Comparison of ENCODE assay signal across 33 mouse cellular contexts in genomic region chr5:98380360-98380759, GRCm38 (mm10). TPM values are rescaled to one million over a fixed set of nuclear protein-coding genes. Genes with fewer than 3 reads are reported as not detected.
"Had no signal": no experiment of that assay in that cellular context is flagged by ENCODE, and none has a peak within 500 bp of the region (broad histone marks: within the 10 kb centered on the region; RNA-seq: fewer than 3 reads in every experiment).

No protein-coding gene starts in this region.

- H3K4me3 ChIP-seq: left cerebral cortex, adult 2 months; limb, embryonic 10.5 days; limb, embryonic 12.5 days; limb, embryonic 13.5 days; limb, embryonic 15.5 days; liver, embryonic 12.5 days; liver, embryonic 13.5 days; liver, embryonic 15.5 days; lung, embryonic 15.5 days; megakaryocyte, embryonic 14.5 days; midbrain, embryonic 10.5 days; midbrain, embryonic 15.5 days; myocyte; neural tube, embryonic 12.5 days had no signal

- H3K27me3 ChIP-seq: limb, embryonic 12.5 days; limb, embryonic 15.5 days; liver, embryonic 12.5 days; liver, embryonic 13.5 days; liver, embryonic 15.5 days; lung, embryonic 15.5 days; megakaryocyte, embryonic 14.5 days; midbrain, embryonic 15.5 days; neural tube, embryonic 12.5 days had no signal

- H3K36me3 ChIP-seq: limb, embryonic 10.5 days; limb, embryonic 12.5 days; limb, embryonic 13.5 days; limb, embryonic 15.5 days; liver, embryonic 12.5 days; liver, embryonic 13.5 days; liver, embryonic 15.5 days; lung, embryonic 15.5 days; midbrain, embryonic 10.5 days; midbrain, embryonic 15.5 days; neural tube, embryonic 12.5 days had no signal

- H3K4me1 ChIP-seq: limb, embryonic 13.5 days; limb, embryonic 15.5 days; liver, embryonic 12.5 days; liver, embryonic 13.5 days; liver, embryonic 15.5 days; lung, embryonic 15.5 days; megakaryocyte, embryonic 14.5 days; midbrain, embryonic 10.5 days; midbrain, embryonic 15.5 days had no signal

- ATAC-seq: liver, embryonic 12.5 days; liver, postnatal 0 days; lung, postnatal 0 days; midbrain, embryonic 15.5 days; midbrain, embryonic 16.5 days had no signal

- H3K4me2 ChIP-seq: limb, embryonic 12.5 days; limb, embryonic 13.5 days; limb, embryonic 15.5 days; liver, embryonic 11.5 days; liver, embryonic 12.5 days; liver, embryonic 13.5 days; liver, embryonic 15.5 days; lung, embryonic 14.5 days; lung, embryonic 15.5 days; midbrain, embryonic 11.5 days; midbrain, embryonic 15.5 days; neural tube, embryonic 12.5 days had no signal

- H3K27ac ChIP-seq: left cerebral cortex, adult 2 months; limb, embryonic 10.5 days; limb, embryonic 12.5 days; limb, embryonic 13.5 days; limb, embryonic 15.5 days; liver, embryonic 12.5 days; liver, embryonic 13.5 days; liver, embryonic 14.5 days; liver, embryonic 15.5 days; lung, embryonic 15.5 days; macrophage; midbrain, embryonic 10.5 days; midbrain, embryonic 15.5 days; neural tube, embryonic 12.5 days had no signal

- DNase-seq: left cerebral cortex, postnatal 4 days; liver; liver, embryonic 13.5 days; liver, postnatal 0 days; lung, adult 18-20 months; lung, adult 2 months; lung, embryonic 14.5 days; lung, postnatal 10 days; lung, postnatal 14 days; lung, postnatal 36 days; lung, postnatal 4 days; midbrain, embryonic 14.5 days had no signal

- H3K9me3 ChIP-seq: limb, embryonic 10.5 days; limb, embryonic 12.5 days; limb, embryonic 13.5 days; limb, embryonic 15.5 days; liver, embryonic 12.5 days; liver, embryonic 13.5 days; liver, embryonic 15.5 days; lung, embryonic 15.5 days; midbrain, embryonic 10.5 days; midbrain, embryonic 15.5 days; neural tube, embryonic 12.5 days had no signal

- H3K9ac ChIP-seq: limb, embryonic 12.5 days; limb, embryonic 13.5 days; limb, embryonic 15.5 days; liver, embryonic 12.5 days; liver, embryonic 13.5 days; liver, embryonic 14.5 days; liver, embryonic 15.5 days; liver, postnatal 0 days; lung, embryonic 14.5 days; lung, embryonic 15.5 days; midbrain, embryonic 15.5 days; neural tube, embryonic 12.5 days had no signal

RNA-seq across cellular contexts. Expression of gene Cfap299, which starts 51.3 kb away (rescaled TPM):
- polyA plus RNA-seq: liver, adult 2 months; liver, embryonic 12.5 days; liver, embryonic 14.5 days; liver, embryonic 15.5 days; liver, embryonic 16.5 days; liver, postnatal 0 days; macrophage; myocyte had no signal
